Mouse (Mus musculus): ENCODE data around the gene Cdk9. TPM values are rescaled to one million over a fixed set of nuclear protein-coding genes. Genes with fewer than 3 reads are reported as not detected.

Gene Cdk9
- polyA plus RNA-seq, 1 experiment, result 112 TPM

- Histone ChIP-seq H3K79me3 (ENCODE audit: low read depth) (peaks cover 12% of the 10 kb centered on the region), H3K27me3 (ENCODE audit: control insufficient read depth, insufficient read depth, insufficient read length) (no peaks in the 10 kb centered on the region), H3ac (ENCODE audit: control insufficient read depth, insufficient read length, low read depth) (peak overlapping the region; percentile 74), H3K4me3 (ENCODE audit: insufficient read depth, poor library complexity, severe bottlenecking) (peak overlapping the region; percentile 72), H3K79me2 (ENCODE audit: control insufficient read depth, insufficient read depth) (peaks cover 21% of the 10 kb centered on the region), H3K36me3 (ENCODE audit: control insufficient read depth, insufficient read depth) (peaks cover 15% of the 10 kb centered on the region)
- no peak for TF ChIP-seq MAX (IDR thresholded peaks at IDR 0.05)
- no peak for TF ChIP-seq MYOG (IDR thresholded peaks at IDR 0.05; ENCODE audit: control insufficient read depth, extremely low read depth, insufficient read length)
- TF ChIP-seq FOSL1 (IDR thresholded peaks at IDR 0.05; ENCODE audit: insufficient read depth, low read length, poor library complexity, severe bottlenecking), result no peak
- no peak for TF ChIP-seq MYOD1 (IDR thresholded peaks at IDR 0.05; ENCODE audit: control insufficient read depth, insufficient read length, low read depth)
- TF ChIP-seq CEBPB (IDR thresholded peaks at IDR 0.05; ENCODE audit: low read depth), result no peak
- TF ChIP-seq USF1 (IDR thresholded peaks at IDR 0.05; ENCODE audit: low read depth), result no peak
- no peak for TF ChIP-seq CTCF (IDR thresholded peaks at IDR 0.05; ENCODE audit: control insufficient read depth, insufficient read depth, insufficient read length)
Measured at GRCm38 (mm10) chr2:32693282-32693681, 19.6 kb downstream of the Cdk9 start.

DNA sequence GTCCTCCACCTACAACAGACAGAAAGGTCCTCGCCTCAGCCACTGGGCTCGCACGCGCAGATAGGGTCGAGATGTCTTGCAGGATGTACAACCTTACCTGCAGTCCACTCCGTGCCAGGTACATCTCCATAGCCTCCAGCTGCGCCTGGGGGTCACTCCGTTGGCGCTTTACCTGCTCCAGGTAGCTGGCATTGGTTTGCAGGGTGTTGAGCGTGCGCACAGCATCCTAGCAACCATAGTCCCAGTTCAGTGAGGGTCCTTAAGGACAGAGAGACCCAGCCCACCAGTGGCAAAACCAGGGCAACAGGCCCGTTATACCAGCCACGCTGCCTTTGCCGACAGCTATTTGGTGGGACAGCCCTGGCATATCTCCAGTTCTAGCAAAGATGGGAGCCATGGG, 20.4 kb downstream of the Cdk9 start:
- TF ChIP-seq CTCF (IDR thresholded peaks at IDR 0.05; ENCODE audit: control insufficient read depth, insufficient read depth, insufficient read length) (no peak), USF1 (IDR thresholded peaks at IDR 0.05; ENCODE audit: low read depth) (no peak), MAX (IDR thresholded peaks at IDR 0.05) (no peak), FOSL1 (IDR thresholded peaks at IDR 0.05; ENCODE audit: insufficient read depth, low read length, poor library complexity, severe bottlenecking) (no peak), CEBPB (IDR thresholded peaks at IDR 0.05; ENCODE audit: low read depth) (no peak), MYOD1 (IDR thresholded peaks at IDR 0.05; ENCODE audit: control insufficient read depth, insufficient read length, low read depth) (no peak), MYOG (IDR thresholded peaks at IDR 0.05; ENCODE audit: control insufficient read depth, extremely low read depth, insufficient read length) (no peak)
- Histone ChIP-seq H3ac (ENCODE audit: control insufficient read depth, insufficient read length, low read depth) (peak overlapping the region; percentile 35), H3K4me3 (ENCODE audit: insufficient read depth, poor library complexity, severe bottlenecking) (no peak overlapping the region), H3K27me3 (ENCODE audit: control insufficient read depth, insufficient read depth, insufficient read length) (no peaks in the 10 kb centered on the region), H3K79me2 (ENCODE audit: control insufficient read depth, insufficient read depth) (peaks cover 21% of the 10 kb centered on the region), H3K36me3 (ENCODE audit: control insufficient read depth, insufficient read depth) (peaks cover 23% of the 10 kb centered on the region), H3K79me3 (ENCODE audit: low read depth) (peaks cover 12% of the 10 kb centered on the region)

DNA sequence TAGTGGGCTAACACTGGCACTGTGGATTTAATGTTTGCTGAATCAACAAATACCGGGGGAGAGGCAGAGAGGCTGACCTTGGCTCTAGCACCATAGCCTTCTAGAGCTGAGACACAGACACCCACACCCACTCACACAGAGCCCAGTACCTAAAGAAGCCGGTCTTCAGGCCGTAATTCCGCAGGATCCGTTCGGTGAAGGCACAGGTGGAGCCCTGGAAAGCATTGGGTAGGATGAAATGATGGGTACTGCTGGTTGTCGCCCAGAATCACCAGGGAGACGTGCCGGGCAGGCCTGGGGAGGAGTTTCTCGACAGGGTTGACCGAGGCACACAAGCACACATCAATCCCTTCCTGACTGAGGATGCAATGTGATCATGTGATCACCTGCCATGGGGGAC, 21.8 kb downstream of the Cdk9 start:
- peaks cover 37% of the 10 kb centered on the region for H3K36me3 ChIP-seq (ENCODE audit: control insufficient read depth, insufficient read depth)
- H3K4me3 ChIP-seq (ENCODE audit: insufficient read depth, poor library complexity, severe bottlenecking), result no peak overlapping the region
- peaks cover 21% of the 10 kb centered on the region for H3K79me2 ChIP-seq (ENCODE audit: control insufficient read depth, insufficient read depth)
- peaks cover 12% of the 10 kb centered on the region for H3K79me3 ChIP-seq (ENCODE audit: low read depth)
- TF ChIP-seq CEBPB (IDR thresholded peaks at IDR 0.05; ENCODE audit: low read depth), result no peak
- TF ChIP-seq USF1 (IDR thresholded peaks at IDR 0.05; ENCODE audit: low read depth), result peak; percentile 13
- H3K27me3 ChIP-seq (ENCODE audit: control insufficient read depth, insufficient read depth, insufficient read length), result no peaks in the 10 kb centered on the region
- no peak overlapping the region for H3ac ChIP-seq (ENCODE audit: control insufficient read depth, insufficient read length, low read depth)

DNA sequence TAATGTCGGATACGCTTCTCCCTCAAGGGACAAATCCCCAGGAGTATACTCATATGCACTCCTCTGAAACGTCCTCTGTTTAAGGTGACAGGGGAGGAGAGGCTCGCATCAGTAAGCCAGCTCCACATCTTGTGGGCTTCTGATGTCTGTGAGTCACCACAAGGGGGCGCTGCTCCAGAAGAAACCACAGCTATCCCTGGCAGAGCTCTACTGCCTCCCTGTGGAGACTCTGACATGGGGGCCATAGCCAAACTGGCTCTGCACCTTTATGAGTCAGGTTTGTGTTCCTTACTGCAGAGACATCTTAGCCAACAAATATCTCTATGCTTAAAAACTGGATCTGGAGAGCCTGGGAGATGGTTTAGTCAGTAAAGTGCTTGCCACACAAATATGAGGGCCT, 23.5 kb downstream of the Cdk9 start:
- peaks cover 12% of the 10 kb centered on the region for H3K79me3 ChIP-seq (ENCODE audit: low read depth)
- peaks cover 52% of the 10 kb centered on the region for H3K36me3 ChIP-seq (ENCODE audit: control insufficient read depth, insufficient read depth)
- peak; percentile 99 for TF ChIP-seq CTCF (IDR thresholded peaks at IDR 0.05; ENCODE audit: control insufficient read depth, insufficient read depth, insufficient read length)
- TF ChIP-seq CEBPB (IDR thresholded peaks at IDR 0.05; ENCODE audit: low read depth), result no peak

DNA sequence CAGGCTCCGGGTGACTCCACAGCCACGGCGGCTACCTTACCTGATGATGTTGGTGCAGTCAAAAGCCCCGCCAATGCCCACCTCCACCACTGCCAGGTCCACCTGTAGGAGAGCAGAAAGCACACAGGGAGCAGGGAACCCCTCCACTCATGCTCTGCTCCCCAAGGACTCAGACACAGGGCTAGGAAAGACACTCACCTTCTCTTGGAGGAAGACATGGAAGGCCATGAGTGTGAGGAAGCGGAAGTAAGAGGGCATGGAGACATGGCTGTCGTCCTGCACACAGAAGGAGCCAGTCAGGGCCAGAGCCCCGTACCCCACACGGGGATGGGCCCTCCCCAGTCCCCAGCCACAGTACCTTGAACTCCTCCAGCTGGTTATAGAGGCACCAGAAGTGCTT, 25.3 kb downstream of the Cdk9 start:
- H3K79me3 ChIP-seq (ENCODE audit: low read depth), result peaks cover 2% of the 10 kb centered on the region
- peaks cover 8% of the 10 kb centered on the region for H3K79me2 ChIP-seq (ENCODE audit: control insufficient read depth, insufficient read depth)
- H3ac ChIP-seq (ENCODE audit: control insufficient read depth, insufficient read length, low read depth), result no peak overlapping the region
- no peaks in the 10 kb centered on the region for H3K27me3 ChIP-seq (ENCODE audit: control insufficient read depth, insufficient read depth, insufficient read length)
- H3K4me3 ChIP-seq (ENCODE audit: insufficient read depth, poor library complexity, severe bottlenecking), result no peak overlapping the region
- H3K36me3 ChIP-seq (ENCODE audit: control insufficient read depth, insufficient read depth), result peaks cover 69% of the 10 kb centered on the region
- TF ChIP-seq MAX (IDR thresholded peaks at IDR 0.05) (no peak), MYOG (IDR thresholded peaks at IDR 0.05; ENCODE audit: control insufficient read depth, extremely low read depth, insufficient read length) (no peak), FOSL1 (IDR thresholded peaks at IDR 0.05; ENCODE audit: insufficient read depth, low read length, poor library complexity, severe bottlenecking) (no peak), CEBPB (IDR thresholded peaks at IDR 0.05; ENCODE audit: low read depth) (no peak), CTCF (IDR thresholded peaks at IDR 0.05; ENCODE audit: control insufficient read depth, insufficient read depth, insufficient read length) (no peak), MYOD1 (IDR thresholded peaks at IDR 0.05; ENCODE audit: control insufficient read depth, insufficient read length, low read depth) (no peak), USF1 (IDR thresholded peaks at IDR 0.05; ENCODE audit: low read depth) (no peak)

More for the DNA sequence above, 23.5 kb downstream of the Cdk9 start:
- H3K4me3 ChIP-seq (ENCODE audit: insufficient read depth, poor library complexity, severe bottlenecking), result no peak overlapping the region
- peaks cover 21% of the 10 kb centered on the region for H3K79me2 ChIP-seq (ENCODE audit: control insufficient read depth, insufficient read depth)
- H3ac ChIP-seq (ENCODE audit: control insufficient read depth, insufficient read length, low read depth), result no peak overlapping the region
- no peaks in the 10 kb centered on the region for H3K27me3 ChIP-seq (ENCODE audit: control insufficient read depth, insufficient read depth, insufficient read length)

- Histone ChIP-seq H3K36me3 (ENCODE audit: control insufficient read depth, insufficient read depth) (peaks cover 75% of the 10 kb centered on the region), H3ac (ENCODE audit: control insufficient read depth, insufficient read length, low read depth) (no peak overlapping the region), H3K79me2 (ENCODE audit: control insufficient read depth, insufficient read depth) (no peaks in the 10 kb centered on the region), H3K4me3 (ENCODE audit: insufficient read depth, poor library complexity, severe bottlenecking) (no peak overlapping the region), H3K27me3 (ENCODE audit: control insufficient read depth, insufficient read depth, insufficient read length) (no peaks in the 10 kb centered on the region), H3K79me3 (ENCODE audit: low read depth) (no peaks in the 10 kb centered on the region)
- TF ChIP-seq CEBPB (IDR thresholded peaks at IDR 0.05; ENCODE audit: low read depth) (no peak), MYOG (IDR thresholded peaks at IDR 0.05; ENCODE audit: control insufficient read depth, extremely low read depth, insufficient read length) (no peak), MAX (IDR thresholded peaks at IDR 0.05) (no peak), MYOD1 (IDR thresholded peaks at IDR 0.05; ENCODE audit: control insufficient read depth, insufficient read length, low read depth) (no peak), CTCF (IDR thresholded peaks at IDR 0.05; ENCODE audit: control insufficient read depth, insufficient read depth, insufficient read length) (no peak), USF1 (IDR thresholded peaks at IDR 0.05; ENCODE audit: low read depth) (no peak), FOSL1 (IDR thresholded peaks at IDR 0.05; ENCODE audit: insufficient read depth, low read length, poor library complexity, severe bottlenecking) (no peak)
Measured at GRCm38 (mm10) chr2:32686640-32687039, 26.2 kb downstream of the Cdk9 start.
